Mouse (Mus musculus): Measurements from ENCODE around the gene Abhd6. TPM values are rescaled to one million over a fixed set of nuclear protein-coding genes. Genes with fewer than 3 reads are reported as not detected.

Gene Abhd6
- polyA plus RNA-seq, 1 experiment from 2014 or later, result 31.6 TPM

DNA sequence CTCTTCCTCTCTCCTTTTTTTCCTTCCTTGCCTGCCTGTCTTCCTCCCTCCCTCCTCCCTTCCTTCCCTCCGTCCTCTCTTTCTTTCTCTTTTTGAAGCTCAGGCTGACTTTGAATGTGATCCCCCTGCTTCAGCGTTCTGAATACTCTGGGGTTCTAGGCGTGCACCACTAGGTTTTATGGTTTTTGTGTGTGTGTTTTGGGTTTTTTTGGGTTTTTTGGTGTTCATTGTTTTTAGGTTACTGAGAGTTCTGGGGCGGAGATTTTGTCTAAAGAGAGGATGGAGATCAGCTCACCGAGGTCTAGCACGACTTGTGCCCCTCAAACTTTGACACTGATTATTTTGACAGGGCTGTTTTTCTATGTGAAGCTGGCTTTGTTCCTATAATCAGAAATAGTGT, 9.2 kb downstream of the Abhd6 start:
- no peak overlapping the region for H3K4me2 ChIP-seq (ENCODE audit: low read length)
- H3K36me3 ChIP-seq (ENCODE audit: control insufficient read depth, insufficient read depth, low read length), result no peaks in the 10 kb centered on the region
- no peak overlapping the region for H3K27ac ChIP-seq (replicated peaks; ENCODE audit: low read depth, low read length)
- WGBS, result 71% methylated on average over 6 of the region's 6 CpGs
- ATAC-seq (ENCODE audit: low FRiP score, low TSS enrichment) (no peak), DNase-seq (no peak)
- H3K9me3 ChIP-seq (ENCODE audit: control insufficient read depth, low read length), result no peaks in the 10 kb centered on the region
- H3K4me1 ChIP-seq (ENCODE audit: control insufficient read depth, insufficient read depth, low read length), result no peaks in the 10 kb centered on the region
- no peak overlapping the region for H3K9ac ChIP-seq (replicated peaks; ENCODE audit: low read length)
- H3K4me3 ChIP-seq (replicated peaks; ENCODE audit: low read depth, low read length), result no peak overlapping the region
- H3K27me3 ChIP-seq (ENCODE audit: control insufficient read depth, insufficient read depth, low read length), result no peaks in the 10 kb centered on the region

DNA sequence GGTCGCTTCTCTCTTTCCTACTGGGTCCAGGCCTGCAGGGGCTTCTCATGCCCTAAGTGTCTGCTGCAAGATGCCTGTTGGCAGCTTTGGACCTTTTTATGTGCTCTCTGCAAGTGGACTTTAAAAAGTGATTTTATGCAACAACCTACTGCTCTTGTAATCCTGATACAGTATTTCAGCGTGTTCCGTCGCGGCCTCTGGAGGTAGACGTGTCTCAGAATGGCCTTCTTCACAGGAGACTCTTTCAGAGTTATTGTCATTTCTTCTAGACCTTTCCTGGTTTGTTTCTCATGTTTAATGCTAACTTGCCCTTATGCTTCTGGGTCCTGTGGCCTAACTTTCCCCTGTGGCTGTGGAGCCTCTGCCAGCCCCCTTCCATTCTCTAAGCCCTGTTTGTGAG, 13.1 kb downstream of the Abhd6 start:
- Histone ChIP-seq H3K4me3 (replicated peaks; ENCODE audit: low read depth, low read length) (no peak overlapping the region), H3K36me3 (ENCODE audit: control insufficient read depth, insufficient read depth, low read length) (no peaks in the 10 kb centered on the region), H3K9me3 (ENCODE audit: control insufficient read depth, low read length) (no peaks in the 10 kb centered on the region), H3K4me1 (ENCODE audit: control insufficient read depth, insufficient read depth, low read length) (no peaks in the 10 kb centered on the region), H3K9ac (replicated peaks; ENCODE audit: low read length) (no peak overlapping the region), H3K27ac (replicated peaks; ENCODE audit: low read depth, low read length) (no peak overlapping the region), H3K4me2 (ENCODE audit: low read length) (no peak overlapping the region), H3K27me3 (ENCODE audit: control insufficient read depth, insufficient read depth, low read length) (no peaks in the 10 kb centered on the region)
- WGBS, result 96% methylated on average over 6 of the region's 6 CpGs
- ATAC-seq (ENCODE audit: low FRiP score, low TSS enrichment) (no peak), DNase-seq (no peak)

DNA sequence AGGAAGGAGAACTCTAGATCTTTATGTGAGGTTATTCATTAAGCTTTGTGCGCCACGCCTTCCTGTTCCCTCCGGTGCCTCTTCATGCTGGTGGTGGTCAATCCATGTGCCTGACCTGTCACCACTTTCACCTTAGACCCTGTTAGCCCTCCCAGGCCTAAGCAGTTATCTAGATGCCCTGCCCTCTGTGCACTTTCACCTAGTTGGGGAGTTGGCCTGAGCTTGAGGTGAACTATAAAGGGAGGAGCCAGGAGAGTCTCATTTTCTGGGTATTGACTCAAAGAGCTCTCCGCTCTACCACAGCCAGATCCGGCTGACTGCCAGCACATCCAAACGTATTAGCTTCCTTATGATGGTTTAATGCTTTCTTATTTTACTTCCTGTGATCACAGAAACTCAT, 13.6 kb downstream of the Abhd6 start:
- Histone ChIP-seq H3K9me3 (ENCODE audit: control insufficient read depth, low read length) (no peaks in the 10 kb centered on the region), H3K4me3 (replicated peaks; ENCODE audit: low read depth, low read length) (no peak overlapping the region), H3K4me2 (ENCODE audit: low read length) (no peak overlapping the region), H3K4me1 (ENCODE audit: control insufficient read depth, insufficient read depth, low read length) (no peaks in the 10 kb centered on the region), H3K27ac (replicated peaks; ENCODE audit: low read depth, low read length) (no peak overlapping the region), H3K9ac (replicated peaks; ENCODE audit: low read length) (no peak overlapping the region), H3K27me3 (ENCODE audit: control insufficient read depth, insufficient read depth, low read length) (no peaks in the 10 kb centered on the region), H3K36me3 (ENCODE audit: control insufficient read depth, insufficient read depth, low read length) (no peaks in the 10 kb centered on the region)
- 90% methylated on average over 6 of the region's 6 CpGs for WGBS
- no peak for ATAC-seq (ENCODE audit: low FRiP score, low TSS enrichment)
- DNase-seq, result no peak

DNA sequence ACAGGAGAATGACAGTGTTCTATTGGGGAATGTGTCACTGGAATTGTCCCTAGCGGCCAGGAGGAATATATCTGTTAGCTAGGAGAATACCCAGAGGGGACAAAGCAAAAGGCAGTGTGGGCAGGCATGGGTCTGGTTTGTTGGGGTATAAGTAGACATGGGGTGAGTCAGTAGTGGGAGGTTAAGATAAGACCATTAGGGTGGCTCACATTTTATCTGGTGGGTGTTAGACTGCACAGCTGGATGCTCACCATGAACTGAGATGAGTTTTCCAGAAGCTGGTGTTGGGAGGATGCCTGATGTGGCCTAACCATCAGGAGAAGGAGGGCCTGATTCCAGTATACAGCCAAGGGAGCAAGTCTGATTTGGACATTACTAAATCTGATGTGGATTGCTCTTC, 14.2 kb downstream of the Abhd6 start:
- no peak overlapping the region for H3K27ac ChIP-seq (replicated peaks; ENCODE audit: low read depth, low read length)
- H3K27me3 ChIP-seq (ENCODE audit: control insufficient read depth, insufficient read depth, low read length), result no peaks in the 10 kb centered on the region
- DNase-seq (no peak), ATAC-seq (ENCODE audit: low FRiP score, low TSS enrichment) (no peak)
- no peaks in the 10 kb centered on the region for H3K36me3 ChIP-seq (ENCODE audit: control insufficient read depth, insufficient read depth, low read length)
- 79% methylated on average over 1 of the region's 1 CpGs for WGBS
- no peaks in the 10 kb centered on the region for H3K9me3 ChIP-seq (ENCODE audit: control insufficient read depth, low read length)
- no peaks in the 10 kb centered on the region for H3K4me1 ChIP-seq (ENCODE audit: control insufficient read depth, insufficient read depth, low read length)
- H3K4me2 ChIP-seq (ENCODE audit: low read length), result no peak overlapping the region
- no peak overlapping the region for H3K9ac ChIP-seq (replicated peaks; ENCODE audit: low read length)
- H3K4me3 ChIP-seq (replicated peaks; ENCODE audit: low read depth, low read length), result no peak overlapping the region

DNA sequence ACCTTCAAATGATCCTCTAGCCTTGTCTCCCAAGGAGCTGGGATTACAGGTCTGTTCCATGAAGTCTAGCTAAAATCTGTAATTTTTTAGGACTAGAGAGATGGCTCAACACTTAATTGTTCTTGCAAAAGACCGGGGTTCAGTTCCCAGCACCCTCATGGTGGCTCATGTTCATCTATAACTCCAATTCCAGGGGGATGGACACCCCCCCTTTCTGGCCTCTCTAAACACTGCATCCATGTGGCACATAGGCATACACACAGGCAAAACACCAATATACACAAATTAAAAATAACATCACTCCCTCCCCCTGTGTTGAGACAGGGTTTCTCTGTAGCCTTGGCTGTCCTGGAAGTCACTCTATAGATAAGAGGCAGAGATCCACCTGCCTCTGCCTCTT, 17.3 kb downstream of the Abhd6 start:
- no peaks in the 10 kb centered on the region for H3K4me1 ChIP-seq (ENCODE audit: control insufficient read depth, insufficient read depth, low read length)
- no peaks in the 10 kb centered on the region for H3K9me3 ChIP-seq (ENCODE audit: control insufficient read depth, low read length)
- ATAC-seq (ENCODE audit: low FRiP score, low TSS enrichment) (no peak), DNase-seq (no peak)
- no peaks in the 10 kb centered on the region for H3K36me3 ChIP-seq (ENCODE audit: control insufficient read depth, insufficient read depth, low read length)
- no peak overlapping the region for H3K27ac ChIP-seq (replicated peaks; ENCODE audit: low read depth, low read length)
- H3K4me2 ChIP-seq (ENCODE audit: low read length), result no peak overlapping the region
- 100% methylated on average over 1 of the region's 1 CpGs for WGBS
- H3K4me3 ChIP-seq (replicated peaks; ENCODE audit: low read depth, low read length), result no peak overlapping the region
- H3K27me3 ChIP-seq (ENCODE audit: control insufficient read depth, insufficient read depth, low read length), result no peaks in the 10 kb centered on the region
- H3K9ac ChIP-seq (replicated peaks; ENCODE audit: low read length), result no peak overlapping the region

DNA sequence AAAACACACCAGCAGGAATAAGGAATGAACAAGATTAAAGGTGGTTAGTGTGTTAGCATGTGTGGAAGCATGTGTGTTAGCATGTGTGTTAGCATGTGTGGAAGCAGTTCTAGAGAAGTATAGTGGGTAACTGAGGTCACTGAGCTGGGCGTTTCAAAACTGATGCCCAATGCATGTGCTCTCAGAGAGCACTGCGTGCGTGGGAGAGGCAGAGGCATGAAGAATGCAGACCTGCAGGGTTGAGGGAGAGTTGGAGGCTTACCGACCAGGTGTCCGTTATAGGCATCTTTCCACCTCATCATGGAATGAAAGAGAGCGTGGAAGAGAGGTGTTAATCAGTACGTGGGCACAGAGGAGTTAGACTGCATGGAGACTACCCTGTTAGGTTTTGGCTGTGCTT, 17.8 kb downstream of the Abhd6 start:
- no peaks in the 10 kb centered on the region for H3K9me3 ChIP-seq (ENCODE audit: control insufficient read depth, low read length)

DNA sequence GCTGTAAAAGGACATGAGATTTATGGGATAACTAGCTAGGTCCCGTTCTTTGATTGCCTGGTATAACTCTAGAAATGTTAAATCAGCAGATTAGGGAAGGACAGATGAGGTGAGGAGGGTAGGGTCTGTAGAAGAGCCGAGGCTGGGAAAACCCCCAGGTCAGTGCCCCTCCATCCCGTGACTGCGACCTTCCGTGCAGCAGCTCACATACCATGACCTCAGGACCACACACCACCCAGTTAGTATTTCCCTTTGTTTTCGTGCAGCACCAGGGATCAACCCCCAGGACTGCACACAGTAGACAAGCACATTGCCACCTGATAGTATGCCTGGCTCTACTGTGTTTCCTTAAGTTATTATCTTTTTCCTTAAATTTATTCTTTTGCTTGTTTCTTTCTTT, 21.8 kb downstream of the Abhd6 start:
- H3K4me3 ChIP-seq (replicated peaks; ENCODE audit: low read depth, low read length), result no peak overlapping the region
- DNase-seq (no peak), ATAC-seq (ENCODE audit: low FRiP score, low TSS enrichment) (no peak)
- H3K4me1 ChIP-seq (ENCODE audit: control insufficient read depth, insufficient read depth, low read length), result no peaks in the 10 kb centered on the region
- no peaks in the 10 kb centered on the region for H3K27me3 ChIP-seq (ENCODE audit: control insufficient read depth, insufficient read depth, low read length)
- peaks cover 3% of the 10 kb centered on the region; the same call in 1 of the 2 replicates for H3K36me3 ChIP-seq (ENCODE audit: control insufficient read depth, insufficient read depth, low read length)
- no peak overlapping the region for H3K27ac ChIP-seq (replicated peaks; ENCODE audit: low read depth, low read length)
- H3K9me3 ChIP-seq (ENCODE audit: control insufficient read depth, low read length), result no peaks in the 10 kb centered on the region
- H3K4me2 ChIP-seq (ENCODE audit: low read length), result no peak overlapping the region
- WGBS, result 70% methylated on average over 6 of the region's 6 CpGs
- H3K9ac ChIP-seq (replicated peaks; ENCODE audit: low read length), result no peak overlapping the region

More for the DNA sequence above, 17.8 kb downstream of the Abhd6 start:
- Histone ChIP-seq H3K36me3 (ENCODE audit: control insufficient read depth, insufficient read depth, low read length) (no peaks in the 10 kb centered on the region), H3K4me3 (replicated peaks; ENCODE audit: low read depth, low read length) (no peak overlapping the region), H3K27ac (replicated peaks; ENCODE audit: low read depth, low read length) (no peak overlapping the region), H3K4me2 (ENCODE audit: low read length) (no peak overlapping the region), H3K9ac (replicated peaks; ENCODE audit: low read length) (no peak overlapping the region), H3K4me1 (ENCODE audit: control insufficient read depth, insufficient read depth, low read length) (no peaks in the 10 kb centered on the region), H3K27me3 (ENCODE audit: control insufficient read depth, insufficient read depth, low read length) (no peaks in the 10 kb centered on the region)
- WGBS, result 89% methylated on average over 7 of the region's 7 CpGs
- DNase-seq (no peak), ATAC-seq (ENCODE audit: low FRiP score, low TSS enrichment) (no peak)

DNA sequence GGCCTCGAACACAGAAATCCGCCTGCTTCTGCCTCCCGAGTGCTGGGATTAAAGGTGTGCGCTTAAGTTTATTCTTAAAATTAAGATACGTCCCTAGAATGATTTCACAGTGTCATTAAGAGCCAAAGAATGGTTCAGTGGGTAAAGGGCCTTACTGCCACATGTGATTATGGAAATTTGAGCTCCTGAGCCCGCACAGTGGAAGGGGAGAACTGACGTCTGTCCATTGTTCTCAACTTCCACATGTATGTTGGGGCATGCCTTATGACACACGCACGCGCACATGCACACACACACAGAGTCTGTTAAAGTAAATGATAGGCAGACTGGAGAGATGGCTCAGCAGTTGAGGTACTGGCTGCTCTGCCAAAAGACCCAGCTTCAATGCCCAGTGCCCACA, 22.2 kb downstream of the Abhd6 start:
- Histone ChIP-seq H3K36me3 (ENCODE audit: control insufficient read depth, insufficient read depth, low read length) (peaks cover 3% of the 10 kb centered on the region; the same call in 1 of the 2 replicates), H3K27ac (replicated peaks; ENCODE audit: low read depth, low read length) (no peak overlapping the region), H3K4me2 (ENCODE audit: low read length) (no peak overlapping the region), H3K9me3 (ENCODE audit: control insufficient read depth, low read length) (no peaks in the 10 kb centered on the region), H3K27me3 (ENCODE audit: control insufficient read depth, insufficient read depth, low read length) (no peaks in the 10 kb centered on the region), H3K9ac (replicated peaks; ENCODE audit: low read length) (no peak overlapping the region), H3K4me3 (replicated peaks; ENCODE audit: low read depth, low read length) (no peak overlapping the region), H3K4me1 (ENCODE audit: control insufficient read depth, insufficient read depth, low read length) (no peaks in the 10 kb centered on the region)
- no peak for ATAC-seq (ENCODE audit: low FRiP score, low TSS enrichment)
- DNase-seq, result no peak
- 89% methylated on average over 10 of the region's 10 CpGs for WGBS

DNA sequence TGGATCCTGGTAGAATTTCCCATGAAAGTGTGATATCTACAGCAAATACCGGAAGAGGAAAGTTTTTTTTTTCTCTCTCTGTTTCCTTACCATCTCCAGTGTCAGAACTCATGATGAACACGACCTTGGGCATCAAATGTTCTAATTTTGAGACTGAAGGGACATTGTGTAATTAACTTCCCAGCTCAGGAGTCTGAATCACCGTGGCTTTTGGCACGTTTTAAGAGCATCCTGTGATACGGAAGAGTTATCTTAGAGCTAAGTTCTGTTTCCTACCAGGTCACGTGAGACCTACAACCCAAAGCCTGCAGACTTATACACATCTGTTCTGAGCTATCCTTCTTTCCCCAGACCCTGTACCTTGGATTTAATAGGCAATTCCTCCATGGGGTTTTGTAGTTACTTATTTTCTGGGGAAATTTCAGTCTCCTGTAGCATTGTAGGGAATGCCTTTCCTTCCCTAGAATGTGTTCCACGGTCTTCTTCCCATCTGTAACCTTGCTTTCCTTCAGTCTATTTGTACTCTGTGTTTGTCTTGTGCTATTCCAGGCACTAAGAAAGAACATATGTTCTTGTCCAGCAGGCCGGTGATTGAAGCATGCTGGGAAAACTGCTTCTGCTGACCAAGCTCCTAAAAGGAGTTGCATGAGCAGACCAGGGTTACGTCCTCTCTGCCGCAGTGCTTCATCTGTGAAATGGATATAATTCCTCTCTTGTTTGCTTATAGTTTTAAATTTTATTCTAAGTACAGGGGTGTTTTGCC, 24.2 kb downstream of the Abhd6 start:
- WGBS, result 90% methylated on average over 10 of the region's 10 CpGs
- H3K9ac ChIP-seq (replicated peaks; ENCODE audit: low read length), result no peak overlapping the region

More for the DNA sequence above, 24.2 kb downstream of the Abhd6 start:
- H3K4me3 ChIP-seq (replicated peaks; ENCODE audit: low read depth, low read length), result no peak overlapping the region
- H3K4me2 ChIP-seq (ENCODE audit: low read length), result no peak overlapping the region
- H3K36me3 ChIP-seq (ENCODE audit: control insufficient read depth, insufficient read depth, low read length), result peaks cover 3% of the 10 kb centered on the region; the same call in 1 of the 2 replicates
- H3K4me1 ChIP-seq (ENCODE audit: control insufficient read depth, insufficient read depth, low read length), result no peaks in the 10 kb centered on the region
- no peaks in the 10 kb centered on the region for H3K27me3 ChIP-seq (ENCODE audit: control insufficient read depth, insufficient read depth, low read length)
- H3K9me3 ChIP-seq (ENCODE audit: control insufficient read depth, low read length), result no peaks in the 10 kb centered on the region
- ATAC-seq (ENCODE audit: low FRiP score, low TSS enrichment) (no peak), DNase-seq (no peak)
- H3K27ac ChIP-seq (replicated peaks; ENCODE audit: low read depth, low read length), result no peak overlapping the region
